Mouse (Mus musculus): ENCODE measurements around the gene Tmem176a. TPM values are rescaled to one million over a fixed set of nuclear protein-coding genes. Genes with fewer than 3 reads are reported as not detected.
"Not testable (repeated sequence)": the region's sequence is repeated elsewhere in the genome, so short reads cannot be mapped to it uniquely, and the experiment has no call there.

Gene Tmem176a
- polyA plus RNA-seq, 1 experiment from 2014 or later = 10.3 TPM

DNA sequence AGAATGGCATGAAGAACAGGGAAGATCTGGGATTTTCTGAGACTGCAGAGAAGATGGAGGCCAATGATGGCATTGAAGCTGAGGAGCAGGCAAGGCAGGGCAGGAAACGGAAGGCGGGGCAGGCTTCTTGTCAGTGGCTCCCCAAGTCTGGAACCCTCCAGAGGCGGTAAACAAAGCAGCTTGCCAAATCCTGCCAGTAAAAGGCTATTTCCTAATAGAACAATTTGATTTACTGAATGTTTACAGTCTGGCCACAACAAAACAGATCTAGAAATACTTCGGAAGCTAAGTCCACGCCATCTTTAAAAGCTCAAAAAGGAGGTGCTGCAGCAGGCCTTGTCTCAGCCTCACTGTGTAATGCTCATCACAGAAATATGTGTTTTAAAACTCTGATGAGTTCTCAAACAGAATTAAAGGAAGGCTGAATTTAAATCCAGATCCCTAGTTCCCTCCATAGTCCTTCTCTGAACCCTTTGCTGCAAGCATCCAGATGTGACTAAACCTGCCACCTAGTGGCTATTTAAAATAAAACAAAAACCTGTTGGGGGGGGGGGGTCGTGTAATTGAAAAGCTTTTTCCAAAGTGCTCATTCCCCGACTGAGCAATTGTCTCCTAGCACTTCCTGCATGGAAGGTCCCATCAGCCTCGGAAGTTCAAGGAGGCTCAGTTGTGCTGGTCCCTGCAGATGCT, 17.0 kb downstream of the Tmem176a start:
- H3K27ac ChIP-seq = no peak overlapping the region
- peaks cover 31% of the 10 kb centered on the region for H3K27me3 ChIP-seq (ENCODE audit: poor library complexity, severe bottlenecking)
- no peak for DNase-seq (ENCODE audit: extremely low spot score, low spot score)
- H3K9me3 ChIP-seq = 0 out of 2 replicates have a peak, but pooled peaks cover 3% of the 10 kb centered on the region
- WGBS = 56% methylated on average over 8 of the region's 8 CpGs
- H3K4me3 ChIP-seq = no peak overlapping the region
- H3K4me1 ChIP-seq = peaks cover 5% of the 10 kb centered on the region
- H3K36me3 ChIP-seq (replicated peaks) = no peaks in the 10 kb centered on the region

DNA sequence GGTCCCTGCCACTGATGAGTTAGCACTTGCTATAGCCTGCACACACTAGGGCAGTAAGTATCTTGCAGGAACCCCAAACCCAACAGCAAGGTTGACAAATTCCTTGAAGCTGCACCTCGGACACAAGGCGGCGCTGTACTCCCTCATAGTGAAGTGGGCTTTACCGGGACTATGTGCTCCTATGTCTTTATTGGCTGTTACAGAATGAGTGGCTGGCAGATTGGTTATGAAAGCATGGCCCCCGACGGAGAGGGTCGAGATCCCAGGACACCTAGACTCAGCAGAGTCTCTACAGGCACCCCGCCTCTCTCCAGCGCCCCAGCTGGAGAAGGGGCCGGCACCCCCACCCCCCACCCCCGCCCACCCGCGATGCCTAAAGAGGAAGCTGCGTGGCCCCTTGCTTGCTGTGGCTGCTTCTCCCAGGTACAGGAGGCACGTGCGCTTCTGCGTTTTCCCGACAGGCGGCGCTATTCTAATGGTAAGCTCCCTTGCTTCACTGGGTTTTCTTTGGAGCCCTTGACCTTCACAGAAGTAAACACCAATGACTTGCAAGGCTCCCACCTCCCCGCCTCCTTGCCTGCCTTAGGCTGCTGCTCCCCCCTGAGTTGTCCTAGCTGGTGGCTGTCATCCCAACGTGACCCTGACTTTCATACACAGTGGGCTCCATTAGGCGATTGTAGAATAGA, 19.6 kb downstream of the Tmem176a start:
- Histone ChIP-seq H3K4me3 (peak overlapping the region; percentile 42), H3K27me3 (ENCODE audit: poor library complexity, severe bottlenecking) (peaks cover 54% of the 10 kb centered on the region), H3K9me3 (no peaks in the 10 kb centered on the region), H3K36me3 (replicated peaks) (no peaks in the 10 kb centered on the region), H3K4me1 (peaks cover 5% of the 10 kb centered on the region), H3K27ac (no peak overlapping the region)
- WGBS = 12% methylated on average over 23 of the region's 23 CpGs
- peak; percentile 52 for DNase-seq (ENCODE audit: extremely low spot score, low spot score)

DNA sequence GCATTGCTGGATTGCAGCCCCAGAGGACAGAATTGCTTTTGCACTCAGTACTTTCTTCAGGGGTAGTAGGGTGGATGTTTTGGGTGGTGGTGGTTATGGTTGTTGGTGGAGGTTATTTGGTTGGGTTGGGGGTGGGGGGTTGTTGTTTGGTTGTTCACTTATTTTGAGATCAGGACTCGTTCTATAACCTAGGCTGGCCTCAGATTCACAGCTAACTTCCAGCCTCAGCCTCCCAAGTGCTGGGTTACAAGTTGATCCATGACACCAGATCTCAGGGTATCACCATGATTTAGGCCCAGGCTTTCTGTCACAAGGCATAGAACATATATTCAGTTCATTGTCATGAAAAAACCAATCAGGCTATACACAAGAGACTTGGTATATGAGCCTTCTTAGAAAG, 20.1 kb downstream of the Tmem176a start:
- Histone ChIP-seq H3K27me3 (ENCODE audit: poor library complexity, severe bottlenecking) (peaks cover 59% of the 10 kb centered on the region), H3K36me3 (replicated peaks) (no peaks in the 10 kb centered on the region), H3K9me3 (no peaks in the 10 kb centered on the region), H3K4me1 (peaks cover 6% of the 10 kb centered on the region), H3K4me3 (no peak overlapping the region), H3K27ac (no peak overlapping the region)
- DNase-seq (ENCODE audit: extremely low spot score, low spot score) = no peak
- 70% methylated on average over 1 of the region's 1 CpGs for WGBS

DNA sequence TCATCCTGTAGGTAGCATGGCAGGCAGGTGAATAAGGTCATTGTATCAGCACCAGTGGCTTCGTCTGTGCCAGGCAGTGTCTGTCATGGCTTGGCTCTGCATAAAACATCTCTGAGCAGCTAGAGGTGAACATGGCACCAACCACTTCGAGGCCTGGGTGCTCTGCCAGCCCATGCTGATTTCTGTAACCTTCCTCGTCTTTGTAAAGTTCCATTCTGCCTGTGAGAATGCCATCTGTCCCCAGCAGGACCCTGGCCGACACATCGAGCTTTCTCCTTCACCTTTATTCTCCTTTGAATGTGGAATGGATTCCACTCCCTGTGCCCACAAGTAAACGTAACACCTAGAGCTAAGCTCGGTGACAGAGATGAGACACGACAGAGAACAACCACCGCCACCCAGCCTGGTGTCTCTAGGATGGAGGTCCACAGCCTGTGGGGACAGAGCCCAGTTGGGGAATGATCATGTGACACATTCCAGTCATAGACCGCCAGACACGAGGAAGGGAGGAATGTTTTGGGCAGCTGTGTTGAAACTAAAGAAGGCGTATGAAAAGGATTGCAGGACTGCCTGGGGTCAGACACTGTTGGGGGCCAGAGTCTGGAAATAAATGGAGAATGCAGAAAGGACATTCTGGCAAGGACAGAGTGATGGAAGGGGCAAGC, 21.0 kb downstream of the Tmem176a start:
- H3K4me1 ChIP-seq = peaks cover 15% of the 10 kb centered on the region
- H3K27me3 ChIP-seq (ENCODE audit: poor library complexity, severe bottlenecking) = peaks cover 61% of the 10 kb centered on the region
- no peaks in the 10 kb centered on the region for H3K36me3 ChIP-seq (replicated peaks)
- no peaks in the 10 kb centered on the region for H3K9me3 ChIP-seq
- 80% methylated on average over 12 of the region's 12 CpGs for WGBS
- H3K27ac ChIP-seq = no peak overlapping the region
- no peak for DNase-seq (ENCODE audit: extremely low spot score, low spot score)
- H3K4me3 ChIP-seq = no peak overlapping the region

DNA sequence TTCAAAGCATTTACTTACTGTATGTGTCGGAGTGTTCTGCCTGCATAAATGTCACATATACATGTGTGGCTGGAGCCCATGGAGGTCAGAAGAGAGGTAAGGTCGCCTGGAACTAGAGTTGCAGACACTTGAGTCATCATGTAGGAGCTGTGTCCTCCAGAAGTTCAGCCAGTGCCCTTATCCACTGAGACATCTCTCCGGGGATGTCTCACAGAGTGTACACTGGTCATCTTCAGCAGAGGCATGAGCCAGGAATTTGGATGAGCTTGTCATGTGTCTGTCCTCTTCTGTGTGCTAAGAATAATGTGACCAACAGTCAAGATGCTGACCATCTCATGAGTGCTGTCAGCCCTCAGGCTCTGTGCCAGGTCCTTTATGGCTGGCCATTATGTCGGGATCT, 22.1 kb downstream of the Tmem176a start:
- WGBS = 85% methylated on average over 4 of the region's 4 CpGs
- peaks cover 70% of the 10 kb centered on the region for H3K27me3 ChIP-seq (ENCODE audit: poor library complexity, severe bottlenecking)
- DNase-seq (ENCODE audit: extremely low spot score, low spot score) = no peak

DNA sequence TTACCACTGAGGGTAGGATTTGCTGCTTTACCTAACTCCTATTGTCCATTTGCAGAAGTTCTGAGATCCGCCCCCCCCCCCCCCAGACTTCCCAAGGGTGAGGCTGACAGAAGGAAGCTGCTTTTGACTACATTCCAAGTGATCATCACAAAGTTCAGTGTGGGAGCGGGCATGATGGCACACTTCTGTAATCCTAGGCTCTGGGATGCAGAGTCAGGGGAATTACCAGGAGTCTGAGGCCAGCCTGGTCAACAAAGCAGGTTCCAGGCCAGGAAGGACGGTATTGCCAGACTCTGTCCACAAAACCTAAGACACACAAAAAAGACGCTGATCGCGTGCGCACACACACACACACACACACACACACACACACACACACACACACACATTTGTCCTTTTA, 22.8 kb downstream of the Tmem176a start:
- H3K4me3 ChIP-seq = no peak overlapping the region
- 88% methylated on average over 7 of the region's 7 CpGs for WGBS
- peaks cover 76% of the 10 kb centered on the region for H3K27me3 ChIP-seq (ENCODE audit: poor library complexity, severe bottlenecking)
- H3K27ac ChIP-seq = no peak overlapping the region
- no peaks in the 10 kb centered on the region for H3K9me3 ChIP-seq
- peaks cover 25% of the 10 kb centered on the region for H3K4me1 ChIP-seq
- no peaks in the 10 kb centered on the region for H3K36me3 ChIP-seq (replicated peaks)
- DNase-seq (ENCODE audit: extremely low spot score, low spot score) = no peak

More for the DNA sequence above, 22.1 kb downstream of the Tmem176a start:
- Histone ChIP-seq H3K4me1 (peaks cover 25% of the 10 kb centered on the region), H3K27ac (no peak overlapping the region), H3K36me3 (replicated peaks) (no peaks in the 10 kb centered on the region), H3K9me3 (no peaks in the 10 kb centered on the region), H3K4me3 (no peak overlapping the region)

DNA sequence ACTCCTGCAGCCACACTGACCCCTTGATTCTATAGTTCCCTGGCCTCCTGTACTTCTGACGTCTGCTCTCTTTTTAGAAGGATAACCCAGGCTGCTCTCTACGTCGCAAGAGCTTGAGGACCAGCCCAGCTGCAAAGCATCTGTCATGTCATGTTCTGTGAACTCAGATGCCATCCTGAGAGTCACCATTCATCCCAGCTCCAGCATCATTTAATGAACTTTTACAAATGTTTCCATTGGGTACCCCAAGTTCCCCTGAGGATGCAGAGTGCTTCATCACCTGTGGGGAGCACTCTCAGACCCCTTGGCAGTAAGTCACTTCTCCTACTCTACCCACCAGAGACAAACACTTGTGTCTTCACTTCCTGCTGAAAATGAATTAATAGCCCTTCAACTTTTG, 23.5 kb downstream of the Tmem176a start:
- Histone ChIP-seq H3K9me3 (no peaks in the 10 kb centered on the region), H3K4me1 (peaks cover 25% of the 10 kb centered on the region), H3K36me3 (replicated peaks) (no peaks in the 10 kb centered on the region), H3K4me3 (no peak overlapping the region), H3K27ac (no peak overlapping the region), H3K27me3 (ENCODE audit: poor library complexity, severe bottlenecking) (peaks cover 79% of the 10 kb centered on the region)
- 80% methylated on average over 3 of the region's 3 CpGs for WGBS
- DNase-seq (ENCODE audit: extremely low spot score, low spot score) = no peak

DNA sequence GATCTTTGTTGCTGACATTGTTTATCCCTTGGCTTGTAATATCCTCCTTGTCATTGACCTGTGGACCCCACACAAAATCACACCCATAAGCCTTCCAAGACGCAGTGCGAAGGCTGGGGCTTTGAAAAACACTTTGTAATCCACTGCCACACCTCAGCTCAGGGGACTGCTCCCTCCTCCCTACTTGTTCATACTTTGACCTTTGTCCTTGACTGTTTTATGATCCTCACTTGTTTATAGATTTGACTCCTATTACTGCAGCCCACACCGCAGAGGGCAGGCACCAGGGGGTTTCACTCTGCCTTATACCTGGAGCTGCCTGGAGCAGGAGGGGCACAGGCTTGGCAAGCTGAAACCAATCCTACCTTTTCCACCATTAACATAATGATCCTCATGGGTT, 24.0 kb downstream of the Tmem176a start:
- H3K27me3 ChIP-seq (ENCODE audit: poor library complexity, severe bottlenecking) = peaks cover 79% of the 10 kb centered on the region
- H3K27ac ChIP-seq = no peak overlapping the region
- no peak for DNase-seq (ENCODE audit: extremely low spot score, low spot score)
- H3K36me3 ChIP-seq (replicated peaks) = no peaks in the 10 kb centered on the region
- no peak overlapping the region for H3K4me3 ChIP-seq
- 76% methylated on average over 3 of the region's 3 CpGs for WGBS
- H3K4me1 ChIP-seq = peaks cover 25% of the 10 kb centered on the region
- H3K9me3 ChIP-seq = no peaks in the 10 kb centered on the region

DNA sequence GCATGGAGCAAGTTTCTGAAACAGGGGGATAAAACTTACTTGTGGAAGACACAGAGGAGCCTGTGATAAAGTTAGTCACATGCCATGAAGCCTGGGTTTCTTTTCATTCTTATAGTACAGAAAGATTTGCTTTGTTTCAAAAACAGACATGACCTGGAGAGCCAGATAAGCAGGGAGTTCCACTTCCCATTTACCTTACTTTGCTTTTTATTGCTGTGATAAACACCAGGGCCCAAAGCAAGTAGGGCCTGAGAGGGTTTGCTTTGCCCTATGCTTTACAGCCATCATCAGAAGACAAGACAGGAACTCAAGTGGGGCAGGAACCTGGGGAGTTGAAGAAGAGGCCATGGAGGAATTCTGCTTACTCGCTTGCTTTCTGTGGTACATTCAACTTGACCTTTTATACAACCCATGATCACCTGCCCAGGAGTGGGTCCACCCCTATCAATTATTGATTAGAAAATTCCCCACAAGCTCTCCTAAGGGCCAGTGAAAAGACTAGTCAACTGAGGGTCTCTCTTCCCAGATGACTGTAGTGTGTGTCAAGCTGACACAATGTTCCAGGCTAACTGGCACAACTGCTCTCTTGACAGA, 24.5 kb downstream of the Tmem176a start:
- H3K4me3 ChIP-seq = no peak overlapping the region
- WGBS = 83% methylated on average over 1 of the region's 1 CpGs
- H3K27ac ChIP-seq = no peak overlapping the region
- no peaks in the 10 kb centered on the region for H3K36me3 ChIP-seq (replicated peaks)
- peaks cover 22% of the 10 kb centered on the region for H3K4me1 ChIP-seq
- no peaks in the 10 kb centered on the region for H3K9me3 ChIP-seq
- peaks cover 83% of the 10 kb centered on the region for H3K27me3 ChIP-seq (ENCODE audit: poor library complexity, severe bottlenecking)
- no peak for DNase-seq (ENCODE audit: extremely low spot score, low spot score)

DNA sequence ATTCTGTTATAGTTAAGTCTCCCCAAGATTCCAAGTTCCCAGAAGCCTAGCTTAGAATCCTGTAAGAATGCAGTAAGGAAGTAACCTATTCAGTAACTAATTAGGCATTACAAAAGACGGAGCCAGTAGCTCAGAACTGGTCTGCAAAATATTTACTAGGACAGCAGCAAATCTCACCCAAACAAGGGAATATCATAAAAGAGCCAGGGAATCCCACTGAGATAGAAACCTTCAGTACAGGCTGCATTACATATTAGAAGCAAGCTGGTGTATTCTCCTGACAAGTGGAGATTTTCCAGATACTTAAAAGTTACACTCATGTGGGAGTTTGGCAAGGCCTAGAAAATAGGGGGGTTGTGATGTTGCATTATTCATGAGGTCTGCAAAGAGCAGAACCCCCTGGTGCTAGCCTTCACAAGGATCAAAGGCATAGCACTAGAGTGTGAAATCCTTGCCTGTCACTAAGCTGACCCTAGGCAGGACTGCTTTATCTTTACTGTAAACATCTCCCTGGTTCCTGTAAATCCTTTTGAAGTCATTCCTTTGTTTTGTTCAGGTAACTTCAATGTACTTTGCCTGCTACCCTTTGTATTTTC, 25.7 kb downstream of the Tmem176a start:
- 10% methylated on average over 1 of the region's 1 CpGs for WGBS
- Histone ChIP-seq H3K4me1 (peaks cover 20% of the 10 kb centered on the region), H3K27me3 (ENCODE audit: poor library complexity, severe bottlenecking) (peaks cover 87% of the 10 kb centered on the region)
- not testable (repeated sequence) for H3K9me3 ChIP-seq; H3K36me3 ChIP-seq (replicated peaks); H3K27ac ChIP-seq; H3K4me3 ChIP-seq
- DNase-seq (ENCODE audit: extremely low spot score, low spot score) = peak; percentile 21

DNA sequence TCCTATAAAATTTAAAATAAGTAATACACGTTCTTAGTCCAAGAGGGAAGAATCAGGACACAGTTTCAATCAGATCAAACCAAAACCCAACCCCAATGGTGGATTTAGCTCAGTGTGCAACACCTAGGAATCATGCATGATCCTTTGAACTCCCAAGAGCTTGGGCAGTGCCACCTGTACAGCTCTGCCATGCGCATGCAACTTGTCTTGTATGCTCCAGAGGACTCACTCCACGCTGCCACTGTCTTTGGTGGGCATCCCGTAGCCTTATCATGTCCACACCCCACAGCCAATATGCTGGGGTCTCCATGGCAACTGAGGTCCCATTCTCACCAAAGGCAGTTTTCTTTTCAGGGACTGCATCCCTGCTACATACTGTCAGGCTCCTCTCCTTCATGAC, 26.4 kb downstream of the Tmem176a start:
- 59% methylated on average over 4 of the region's 4 CpGs for WGBS
- H3K9me3 ChIP-seq = no peaks in the 10 kb centered on the region
- H3K36me3 ChIP-seq (replicated peaks) = no peaks in the 10 kb centered on the region
- H3K4me1 ChIP-seq = peaks cover 20% of the 10 kb centered on the region
- H3K4me3 ChIP-seq = no peak overlapping the region
- DNase-seq (ENCODE audit: extremely low spot score, low spot score) = no peak
- no peak overlapping the region for H3K27ac ChIP-seq
- H3K27me3 ChIP-seq (ENCODE audit: poor library complexity, severe bottlenecking) = peaks cover 81% of the 10 kb centered on the region

DNA sequence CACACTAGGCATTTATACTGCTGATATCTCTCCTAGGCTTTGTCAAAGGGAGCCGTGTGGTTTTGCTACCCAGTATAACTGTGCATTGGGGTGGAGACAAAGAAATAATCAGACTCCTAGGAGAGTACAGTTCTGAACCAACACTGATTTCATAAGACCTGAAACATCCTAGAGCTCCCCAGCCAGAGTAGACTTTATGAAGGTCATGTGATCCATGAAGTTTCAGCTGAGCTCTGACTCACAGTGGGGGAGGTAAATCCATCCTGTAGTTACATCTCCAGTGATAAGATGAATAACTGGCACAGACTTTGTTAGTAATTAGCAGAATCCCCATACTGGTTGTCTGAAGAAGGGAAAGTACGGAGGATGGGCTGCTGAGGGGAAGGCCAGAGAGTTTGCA, 29.1 kb downstream of the Tmem176a start:
- H3K9me3 ChIP-seq = no peaks in the 10 kb centered on the region
- peaks cover 59% of the 10 kb centered on the region for H3K27me3 ChIP-seq (ENCODE audit: poor library complexity, severe bottlenecking)
- H3K36me3 ChIP-seq (replicated peaks) = no peaks in the 10 kb centered on the region
- H3K4me1 ChIP-seq = peaks cover 20% of the 10 kb centered on the region
- WGBS = 85% methylated on average over 2 of the region's 2 CpGs
- H3K27ac ChIP-seq = no peak overlapping the region
- no peak for DNase-seq (ENCODE audit: extremely low spot score, low spot score)
- H3K4me3 ChIP-seq = no peak overlapping the region
